Mouse (Mus musculus): ENCODE data around the gene Gm13290. TPM values are rescaled to one million over a fixed set of nuclear protein-coding genes. Genes with fewer than 3 reads are reported as not detected.
"Not testable (repeated sequence)": the region's sequence is repeated elsewhere in the genome, so short reads cannot be mapped to it uniquely, and the experiment has no call there.

Gene Gm13290
- polyA plus RNA-seq (2012; rRNA removed), result not detected in 2 replicates
- 0.33 and 0.48 TPM in 2 replicates for polyA plus RNA-seq (2014; fragmentation: Nextera tagmentation; extraction: Ambion mirVana)

DNA sequence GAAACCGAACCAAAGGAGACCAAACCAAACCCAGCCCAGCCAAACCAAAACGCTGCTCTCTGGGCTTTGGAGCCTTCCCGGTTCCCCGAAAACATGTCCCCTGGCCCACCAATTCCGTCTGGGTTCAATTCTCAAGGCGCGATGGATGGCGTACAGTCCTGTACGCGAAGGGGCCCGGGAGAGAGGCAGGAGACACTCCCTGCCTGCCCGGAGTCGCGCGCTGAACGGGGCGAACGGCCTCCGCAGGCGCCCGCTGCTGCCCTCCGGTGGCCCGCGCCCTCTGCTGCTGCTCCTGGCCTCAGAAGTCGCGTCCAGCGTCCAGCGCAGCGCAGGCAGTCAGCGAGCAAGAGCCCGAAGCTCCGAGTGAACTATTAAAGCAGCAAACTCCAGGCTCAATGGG lies at the start of gene Gm13290:
Gene Gm13290 (plus strand): TSS at position 301 of the 400 bp plus-strand sequence.
- H3K9ac ChIP-seq (ENCODE audit: low read depth, low read length, severe bottlenecking); H3K9me3 ChIP-seq (ENCODE audit: control insufficient read depth, low read length); H3K27ac ChIP-seq (replicated peaks; ENCODE audit: low read depth, low read length); DNase-seq (ENCODE audit: low spot score); H3K27me3 ChIP-seq (ENCODE audit: control insufficient read depth, insufficient read depth, low read length); H3K4me1 ChIP-seq (ENCODE audit: control insufficient read depth, insufficient read depth, low read length); ATAC-seq (ENCODE audit: low FRiP score, low read depth); H3K36me3 ChIP-seq (ENCODE audit: control insufficient read depth, insufficient read depth, low read length); H3K4me3 ChIP-seq (replicated peaks; ENCODE audit: low read length); H3K4me2 ChIP-seq (replicated peaks; ENCODE audit: low read depth, low read length, severe bottlenecking): not testable (repeated sequence)
- no CpG with 5 or more reads among the region's 32 CpGs for WGBS

DNA sequence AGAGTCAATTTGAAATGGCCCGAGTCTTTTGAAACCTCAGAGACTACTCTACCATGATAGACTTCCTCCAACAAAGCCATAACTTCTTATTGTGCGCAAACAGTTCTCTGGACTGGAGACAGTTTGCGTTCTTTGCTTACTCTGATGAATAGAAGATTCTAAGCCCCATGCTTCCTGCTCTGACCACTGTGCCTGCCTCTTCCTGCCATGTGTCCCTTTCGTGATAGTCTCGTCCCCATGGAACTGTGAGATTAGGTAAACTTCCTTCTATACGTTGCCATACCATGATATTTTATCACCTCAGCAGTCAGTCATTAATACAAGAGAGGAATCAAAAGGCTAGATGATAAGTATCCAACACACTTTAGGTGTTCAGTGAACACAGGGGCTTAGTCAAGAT lies 46.9 kb upstream of the Gm13290 start:
- Histone ChIP-seq H3K9me3 (ENCODE audit: control insufficient read depth, low read length) (no peaks in the 10 kb centered on the region), H3K9ac (ENCODE audit: low read depth, low read length, severe bottlenecking) (no peak overlapping the region), H3K27me3 (ENCODE audit: control insufficient read depth, insufficient read depth, low read length) (no peaks in the 10 kb centered on the region), H3K4me2 (replicated peaks; ENCODE audit: low read depth, low read length, severe bottlenecking) (no peak overlapping the region), H3K27ac (replicated peaks; ENCODE audit: low read depth, low read length) (no peak overlapping the region), H3K4me3 (replicated peaks; ENCODE audit: low read length) (no peak overlapping the region), H3K36me3 (ENCODE audit: control insufficient read depth, insufficient read depth, low read length) (no peaks in the 10 kb centered on the region), H3K4me1 (ENCODE audit: control insufficient read depth, insufficient read depth, low read length) (no peaks in the 10 kb centered on the region)
- ATAC-seq (ENCODE audit: low FRiP score, low read depth) (no peak), DNase-seq (ENCODE audit: low spot score) (no peak)
- WGBS, result 86% methylated on average over 6 of the region's 6 CpGs
- no peak for TF ChIP-seq POLR2A (IDR thresholded peaks at IDR 0.05; ENCODE audit: borderline replicate concordance, extremely low read depth, insufficient read depth, insufficient read length)

DNA sequence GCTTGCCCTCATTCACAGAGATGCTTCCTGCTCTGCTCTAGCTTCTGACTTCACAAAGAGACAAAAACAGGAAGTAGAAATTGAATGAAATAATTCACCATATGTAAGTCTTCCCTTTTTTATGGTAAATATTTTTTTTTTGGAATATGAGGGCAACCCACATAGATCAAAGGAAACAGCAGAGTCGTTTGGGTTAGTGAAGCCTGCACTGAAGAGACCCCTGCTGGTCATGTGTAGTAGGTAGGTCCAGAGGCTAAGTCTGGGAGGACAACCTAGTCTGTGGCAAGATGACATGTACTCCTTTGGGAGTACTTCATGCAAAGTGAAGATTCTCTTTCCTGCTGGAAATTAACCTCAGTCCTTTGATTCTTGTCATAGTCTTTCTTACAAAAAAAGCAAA lies 46.3 kb upstream of the Gm13290 start:
- no peaks in the 10 kb centered on the region for H3K4me1 ChIP-seq (ENCODE audit: control insufficient read depth, insufficient read depth, low read length)
- DNase-seq (ENCODE audit: low spot score), result peak; percentile 34
- ATAC-seq (ENCODE audit: low FRiP score, low read depth), result no peak
- no peak overlapping the region for H3K4me2 ChIP-seq (replicated peaks; ENCODE audit: low read depth, low read length, severe bottlenecking)
- no peak overlapping the region for H3K4me3 ChIP-seq (replicated peaks; ENCODE audit: low read length)
- TF ChIP-seq POLR2A (IDR thresholded peaks at IDR 0.05; ENCODE audit: borderline replicate concordance, extremely low read depth, insufficient read depth, insufficient read length), result no peak
- no peaks in the 10 kb centered on the region for H3K36me3 ChIP-seq (ENCODE audit: control insufficient read depth, insufficient read depth, low read length)
- 0% methylated on average over 1 of the region's 1 CpGs for WGBS
- H3K9ac ChIP-seq (ENCODE audit: low read depth, low read length, severe bottlenecking), result no peak overlapping the region
- no peaks in the 10 kb centered on the region for H3K9me3 ChIP-seq (ENCODE audit: control insufficient read depth, low read length)
- no peaks in the 10 kb centered on the region for H3K27me3 ChIP-seq (ENCODE audit: control insufficient read depth, insufficient read depth, low read length)
- H3K27ac ChIP-seq (replicated peaks; ENCODE audit: low read depth, low read length), result no peak overlapping the region

DNA sequence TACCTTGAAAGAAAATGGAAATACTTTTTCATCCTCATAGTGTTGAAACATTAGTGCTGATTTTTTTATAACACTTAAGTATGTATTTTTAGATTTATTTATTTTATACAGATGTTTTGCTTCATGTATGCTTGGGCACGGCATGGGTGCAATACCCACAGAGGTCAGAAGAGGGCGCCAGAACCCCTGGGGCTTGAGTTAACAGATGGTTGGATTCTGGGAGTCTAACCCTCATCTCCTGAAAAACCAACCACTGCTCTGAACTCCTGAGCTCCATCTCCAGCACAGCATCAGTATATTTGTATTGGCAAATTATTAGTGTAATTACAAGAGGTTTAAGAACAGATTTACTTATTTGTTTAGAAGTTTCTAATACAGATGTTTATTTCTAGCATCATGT lies 35.2 kb upstream of the Gm13290 start:
- Histone ChIP-seq H3K4me1 (ENCODE audit: control insufficient read depth, insufficient read depth, low read length) (no peaks in the 10 kb centered on the region), H3K27me3 (ENCODE audit: control insufficient read depth, insufficient read depth, low read length) (no peaks in the 10 kb centered on the region), H3K9ac (ENCODE audit: low read depth, low read length, severe bottlenecking) (no peak overlapping the region), H3K4me3 (replicated peaks; ENCODE audit: low read length) (no peak overlapping the region), H3K4me2 (replicated peaks; ENCODE audit: low read depth, low read length, severe bottlenecking) (no peak overlapping the region), H3K27ac (replicated peaks; ENCODE audit: low read depth, low read length) (no peak overlapping the region), H3K36me3 (ENCODE audit: control insufficient read depth, insufficient read depth, low read length) (no peaks in the 10 kb centered on the region), H3K9me3 (ENCODE audit: control insufficient read depth, low read length) (no peaks in the 10 kb centered on the region)
- no peak for TF ChIP-seq POLR2A (IDR thresholded peaks at IDR 0.05; ENCODE audit: borderline replicate concordance, extremely low read depth, insufficient read depth, insufficient read length)
- peak; percentile 51 for DNase-seq (ENCODE audit: low spot score)
- ATAC-seq (ENCODE audit: low FRiP score, low read depth), result no peak
- WGBS, result 0% methylated on average over 2 of the region's 2 CpGs

DNA sequence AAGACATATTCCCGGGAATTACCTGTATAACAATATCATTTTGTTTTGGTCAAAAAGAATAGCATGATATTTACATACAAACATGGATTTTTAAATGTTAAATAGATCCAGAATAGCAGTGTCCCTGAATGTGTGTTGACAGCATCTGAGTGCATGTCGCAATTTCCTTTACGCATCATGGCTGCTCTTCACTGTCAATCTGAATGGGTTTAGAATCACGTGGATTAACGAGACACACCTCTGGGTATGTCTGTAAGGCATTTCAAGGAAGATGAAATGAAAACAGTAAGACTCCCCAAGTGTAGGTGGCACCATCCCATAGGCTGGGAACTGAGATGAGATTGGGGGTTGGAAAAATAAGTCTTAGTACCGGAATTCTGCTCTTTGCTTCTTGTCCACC lies 34.6 kb upstream of the Gm13290 start:
- no peaks in the 10 kb centered on the region for H3K9me3 ChIP-seq (ENCODE audit: control insufficient read depth, low read length)
- H3K4me3 ChIP-seq (replicated peaks; ENCODE audit: low read length), result no peak overlapping the region
- no peak overlapping the region for H3K4me2 ChIP-seq (replicated peaks; ENCODE audit: low read depth, low read length, severe bottlenecking)
- no peak overlapping the region for H3K27ac ChIP-seq (replicated peaks; ENCODE audit: low read depth, low read length)
- 84% methylated on average over 6 of the region's 6 CpGs for WGBS
- no peak for TF ChIP-seq POLR2A (IDR thresholded peaks at IDR 0.05; ENCODE audit: borderline replicate concordance, extremely low read depth, insufficient read depth, insufficient read length)
- no peak for ATAC-seq (ENCODE audit: low FRiP score, low read depth)
- DNase-seq (ENCODE audit: low spot score), result no peak
- H3K4me1 ChIP-seq (ENCODE audit: control insufficient read depth, insufficient read depth, low read length), result no peaks in the 10 kb centered on the region
- H3K36me3 ChIP-seq (ENCODE audit: control insufficient read depth, insufficient read depth, low read length), result no peaks in the 10 kb centered on the region
- no peak overlapping the region for H3K9ac ChIP-seq (ENCODE audit: low read depth, low read length, severe bottlenecking)
- H3K27me3 ChIP-seq (ENCODE audit: control insufficient read depth, insufficient read depth, low read length), result no peaks in the 10 kb centered on the region

DNA sequence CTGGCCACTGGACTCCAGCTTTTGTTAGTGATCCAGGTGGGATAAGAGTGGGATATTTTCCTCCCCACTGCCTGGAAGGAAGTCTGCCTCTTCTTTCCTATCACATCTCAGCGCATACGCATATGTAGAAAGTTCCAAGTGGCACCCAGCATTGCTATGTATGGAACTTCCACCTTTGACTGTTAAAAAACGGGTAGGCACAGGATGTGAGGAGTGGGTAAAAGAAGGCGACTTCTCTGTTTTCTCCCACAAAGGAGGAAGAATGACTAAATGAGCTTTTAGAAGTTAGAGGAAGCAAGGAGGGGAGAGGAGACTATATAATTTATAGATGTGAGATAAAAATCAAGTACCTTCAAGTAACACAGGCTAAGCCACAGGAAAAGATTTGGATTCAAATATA lies 32.2 kb upstream of the Gm13290 start:
- H3K4me3 ChIP-seq (replicated peaks; ENCODE audit: low read length), result no peak overlapping the region
- 87% methylated on average over 4 of the region's 4 CpGs for WGBS

More for the DNA sequence above, 32.2 kb upstream of the Gm13290 start:
- H3K27ac ChIP-seq (replicated peaks; ENCODE audit: low read depth, low read length), result no peak overlapping the region
- ATAC-seq (ENCODE audit: low FRiP score, low read depth) (no peak), DNase-seq (ENCODE audit: low spot score) (no peak)
- TF ChIP-seq POLR2A (IDR thresholded peaks at IDR 0.05; ENCODE audit: borderline replicate concordance, extremely low read depth, insufficient read depth, insufficient read length), result no peak
- H3K9me3 ChIP-seq (ENCODE audit: control insufficient read depth, low read length), result no peaks in the 10 kb centered on the region
- peaks cover 6% of the 10 kb centered on the region; the same call in 1 of the 2 replicates for H3K4me1 ChIP-seq (ENCODE audit: control insufficient read depth, insufficient read depth, low read length)
- H3K36me3 ChIP-seq (ENCODE audit: control insufficient read depth, insufficient read depth, low read length), result no peaks in the 10 kb centered on the region
- H3K4me2 ChIP-seq (replicated peaks; ENCODE audit: low read depth, low read length, severe bottlenecking), result no peak overlapping the region
- no peaks in the 10 kb centered on the region for H3K27me3 ChIP-seq (ENCODE audit: control insufficient read depth, insufficient read depth, low read length)
- no peak overlapping the region for H3K9ac ChIP-seq (ENCODE audit: low read depth, low read length, severe bottlenecking)
